Comparison of ENCODE assay signal across 8 mouse cellular contexts in genomic region chr11:75406865-75407264, GRCm38 (mm10). TPM values are rescaled to one million over a fixed set of nuclear protein-coding genes. Genes with fewer than 3 reads are reported as not detected.
DNase-seq lines count a peak whose midpoint lies in the region; ATAC-seq and TF ChIP-seq lines count a peak whose summit lies in the region.

No protein-coding gene starts in this region.

- no peak for ATAC-seq in kidney, embryonic 16.5 days (ENCODE audit: low FRiP score, low TSS enrichment)
- ATAC-seq in neural tube, embryonic 11.5 days (ENCODE audit: insufficient read depth, low FRiP score, low TSS enrichment): no peak

- no peak for TF ChIP-seq POLR2A in ES-Bruce4 (IDR thresholded peaks at IDR 0.05; ENCODE audit: insufficient read depth, low read length)

- H3K9me3 ChIP-seq in kidney, embryonic 16.5 days (ENCODE audit: low read length): no peaks in the 10 kb centered on the region
- H3K9me3 ChIP-seq in ES-Bruce4 (replicated peaks; ENCODE audit: control insufficient read depth, insufficient read depth, low read length, poor library complexity, severe bottlenecking): no peaks in the 10 kb centered on the region
- no peaks in the 10 kb centered on the region for H3K9me3 ChIP-seq in neural tube, embryonic 11.5 days (ENCODE audit: control insufficient read depth, low read length)

- DNase-seq in kidney, adult 9 months: peak; percentile 71
- peak; percentile 34 for DNase-seq in adipocyte (ENCODE audit: low spot score)
- DNase-seq in kidney, postnatal 10 days: peak; percentile 68
- DNase-seq in neural tube, embryonic 11.5 days (ENCODE audit: low spot score): peak; percentile 38
- no peak for DNase-seq in urinary bladder, adult 18-20 months (ENCODE audit: low spot score in 2 of 2)
- no peak for DNase-seq in cerebellum, adult 9-11 months

- 42% methylated on average over 3 of the region's 3 CpGs for WGBS in kidney, embryonic 16.5 days
- WGBS in neural tube, embryonic 11.5 days: 43% methylated on average over 3 of the region's 3 CpGs

- no peak for TF ChIP-seq EP300 in ES-Bruce4 (IDR thresholded peaks at IDR 0.05; ENCODE audit: insufficient read depth, low read depth, low read length)

- H3K4me2 ChIP-seq in kidney, embryonic 16.5 days (replicated peaks; ENCODE audit: low read depth, low read length): no peak overlapping the region
- H3K4me2 ChIP-seq in neural tube, embryonic 11.5 days (ENCODE audit: low read depth): no peak overlapping the region

- H3K27me3 ChIP-seq in kidney, embryonic 16.5 days (ENCODE audit: insufficient read depth, low read length): no peaks in the 10 kb centered on the region
- H3K27me3 ChIP-seq in ES-Bruce4 (ENCODE audit: control insufficient read depth, insufficient read depth, low read length, poor library complexity, severe bottlenecking): no peaks in the 10 kb centered on the region
- H3K27me3 ChIP-seq in neural tube, embryonic 11.5 days (ENCODE audit: control insufficient read depth, insufficient read depth, low read length): no peaks in the 10 kb centered on the region

- H3K4me1 ChIP-seq in kidney, embryonic 16.5 days (ENCODE audit: insufficient read depth, low read length): peaks cover 7% of the 10 kb centered on the region; the same call in 1 of the 2 replicates
- H3K4me1 ChIP-seq in ES-Bruce4 (ENCODE audit: control insufficient read depth, insufficient read depth, low read length): no peaks in the 10 kb centered on the region
- H3K4me1 ChIP-seq in neural tube, embryonic 11.5 days (ENCODE audit: control insufficient read depth, insufficient read depth, low read length): no peaks in the 10 kb centered on the region

- H3K36me3 ChIP-seq in kidney, embryonic 16.5 days (ENCODE audit: insufficient read depth, low read length): no peaks in the 10 kb centered on the region
- no peaks in the 10 kb centered on the region for H3K36me3 ChIP-seq in ES-Bruce4 (ENCODE audit: control insufficient read depth, insufficient read depth, low read length, poor library complexity, severe bottlenecking)
- H3K36me3 ChIP-seq in neural tube, embryonic 11.5 days (ENCODE audit: control insufficient read depth, insufficient read depth, low read length): no peaks in the 10 kb centered on the region

- no peak overlapping the region for H3K9ac ChIP-seq in kidney, embryonic 16.5 days (replicated peaks; ENCODE audit: low read length)
- H3K9ac ChIP-seq in ES-Bruce4 (ENCODE audit: low read depth, poor library complexity, severe bottlenecking): no peak overlapping the region
- no peak overlapping the region for H3K9ac ChIP-seq in neural tube, embryonic 11.5 days (ENCODE audit: low read length)

- no peak overlapping the region for H3K27ac ChIP-seq in kidney, embryonic 16.5 days (ENCODE audit: low read length)
- H3K27ac ChIP-seq in ES-Bruce4 (ENCODE audit: insufficient read depth, low read length): no peak overlapping the region
- no peak overlapping the region for H3K27ac ChIP-seq in neural tube, embryonic 11.5 days (ENCODE audit: low read depth, low read length)

- peak; percentile 76 for TF ChIP-seq CTCF in ES-Bruce4 (IDR thresholded peaks at IDR 0.05; ENCODE audit: low read depth, low read length)

- H3K4me3 ChIP-seq in kidney, embryonic 16.5 days (ENCODE audit: low read length): no peak overlapping the region
- no peak overlapping the region for H3K4me3 ChIP-seq in ES-Bruce4 (ENCODE audit: low read depth, low read length)
- H3K4me3 ChIP-seq in neural tube, embryonic 11.5 days (ENCODE audit: low read depth, low read length): no peak overlapping the region

RNA-seq across cellular contexts. Expression of gene Serpinf1, which starts 15.6 kb away (rescaled TPM):
- polyA plus RNA-seq in kidney, embryonic 16.5 days (2015; fragmentation: Nextera tagmentation; extraction: Ambion mirVana): 121 and 127 TPM in 2 replicates
- polyA plus RNA-seq in ES-Bruce4 (2011; ENCODE audit: insufficient read depth, insufficient read length, low read depth, missing spikeins): 4.9 and 6.0 TPM in 2 replicates
- 84.0 and 87.0 TPM in 2 replicates for polyA plus RNA-seq in neural tube, embryonic 11.5 days (2014; fragmentation: Nextera tagmentation; extraction: Ambion mirVana)

RNA-seq across cellular contexts. Expression of gene Serpinf2, which starts 32.5 kb away (rescaled TPM):
- 57.8 and 60.2 TPM in 2 replicates for polyA plus RNA-seq in kidney, embryonic 16.5 days (2015; fragmentation: Nextera tagmentation; extraction: Ambion mirVana)
- polyA plus RNA-seq in ES-Bruce4 (2011; ENCODE audit: insufficient read depth, insufficient read length, low read depth, missing spikeins): not detected in 2 replicates
- polyA plus RNA-seq in neural tube, embryonic 11.5 days (2014; fragmentation: Nextera tagmentation; extraction: Ambion mirVana): 0.15 and 0.17 TPM in 2 replicates

RNA-seq across cellular contexts. Expression of gene Wdr81, which starts 47.7 kb away (rescaled TPM):
- 7.2 and 7.3 TPM in 2 replicates for polyA plus RNA-seq in kidney, embryonic 16.5 days (2015; fragmentation: Nextera tagmentation; extraction: Ambion mirVana)
- polyA plus RNA-seq in ES-Bruce4 (2011; ENCODE audit: insufficient read depth, insufficient read length, low read depth, missing spikeins): 4.9 and 8.4 TPM in 2 replicates
- 5.3 and 6.2 TPM in 2 replicates for polyA plus RNA-seq in neural tube, embryonic 11.5 days (2014; fragmentation: Nextera tagmentation; extraction: Ambion mirVana)

RNA-seq across cellular contexts. Expression of gene Tlcd2, which starts 54.6 kb away (rescaled TPM):
- 26.8 and 27.1 TPM in 2 replicates for polyA plus RNA-seq in kidney, embryonic 16.5 days (2015; fragmentation: Nextera tagmentation; extraction: Ambion mirVana)
- polyA plus RNA-seq in ES-Bruce4 (2011; ENCODE audit: insufficient read depth, insufficient read length, low read depth, missing spikeins): 3.6 and 6.8 TPM in 2 replicates
- polyA plus RNA-seq in neural tube, embryonic 11.5 days (2014; fragmentation: Nextera tagmentation; extraction: Ambion mirVana): 8.7 and 11.0 TPM in 2 replicates

RNA-seq across cellular contexts. Expression of gene Smyd4, which starts 58.6 kb away (rescaled TPM):
- polyA plus RNA-seq in kidney, embryonic 16.5 days (2015; fragmentation: Nextera tagmentation; extraction: Ambion mirVana): 14.9 and 15.3 TPM in 2 replicates
- polyA plus RNA-seq in ES-Bruce4 (2011; ENCODE audit: insufficient read depth, insufficient read length, low read depth, missing spikeins): 9.1 and 11.2 TPM in 2 replicates
- 13.4 and 15.9 TPM in 2 replicates for polyA plus RNA-seq in neural tube, embryonic 11.5 days (2014; fragmentation: Nextera tagmentation; extraction: Ambion mirVana)

Comparison
In these comparisons a context has a peak if more than half of its experiments do, and no peak if none do; other contexts are left out.
1. DNase-seq: peak in kidney, adult 9 months (single experiment), adipocyte (single experiment), kidney, postnatal 10 days (single experiment) and neural tube, embryonic 11.5 days (single experiment); none in urinary bladder, adult 18-20 months (0 of 2) and cerebellum, adult 9-11 months (single experiment).
2. RNA of gene Serpinf1, which starts 15.6 kb away (polyA plus RNA-seq): 121 to 127 TPM in kidney, embryonic 16.5 days and 84.0 to 87.0 TPM in neural tube, embryonic 11.5 days; 4.9 to 6.0 TPM in ES-Bruce4; every median in the first group is over 10 times any median in the second.
3. RNA of gene Serpinf2, which starts 32.5 kb away (polyA plus RNA-seq): 57.8 to 60.2 TPM in kidney, embryonic 16.5 days; 0.15 to 0.17 TPM in neural tube, embryonic 11.5 days and not detected in ES-Bruce4; every median in the first group is over 10 times any median in the second.